Mouse (Mus musculus) natural killer cell, adult 2 months (primary cell): ENCODE measurements around the gene Tmem33.

Source experiments
- DNase-seq, 2 experiments: peaks; one replicate each; pipeline ENCODE4 v3.0.0; 2022; ENCODE audit warnings: low spot score in 2 of 2

Gene Tmem33

DNA sequence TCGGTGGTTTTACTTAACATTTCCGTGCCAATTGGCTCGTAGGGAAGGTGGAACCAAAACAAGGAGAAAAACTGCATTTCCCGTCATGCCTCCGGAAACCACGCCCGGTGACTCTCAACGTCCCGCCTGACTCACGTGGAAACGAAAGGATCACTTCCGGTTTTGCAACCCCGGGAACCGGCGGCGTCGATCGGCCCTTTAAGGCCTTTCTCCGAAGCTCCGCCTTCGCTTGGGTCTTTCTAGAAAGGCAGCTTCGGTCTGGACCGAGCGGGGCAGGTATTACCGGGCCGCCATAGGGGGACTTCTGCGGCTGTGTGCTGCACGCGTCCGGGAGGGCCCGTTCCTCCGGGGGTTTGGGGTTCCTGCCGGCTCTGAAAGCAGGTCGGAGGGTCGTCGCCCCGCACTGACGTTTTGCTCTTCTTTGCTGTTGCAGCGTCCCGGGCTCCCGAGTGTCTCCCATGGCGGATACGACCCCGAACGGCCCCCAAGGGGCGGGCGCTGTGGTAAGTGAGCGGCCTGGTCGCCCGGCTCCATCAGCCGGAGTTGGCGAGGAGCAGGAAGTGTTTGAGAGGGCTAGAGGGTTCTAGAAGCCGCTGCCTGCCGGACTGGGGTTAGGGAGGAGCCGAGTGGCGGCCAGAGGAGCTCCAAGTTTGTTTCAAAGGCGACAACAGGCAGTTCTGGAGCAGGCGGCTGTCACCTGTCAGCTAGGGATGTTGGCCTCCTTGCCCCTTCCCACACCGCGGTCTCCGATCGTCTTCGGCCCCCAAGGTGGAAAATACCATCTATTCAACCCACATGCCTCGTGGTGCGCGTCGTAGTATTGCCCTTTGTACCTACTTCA, at the start of gene Tmem33:
Tmem33 (plus strand) TSS at position 35 of the 841 bp plus-strand sequence.
- peak; percentile 84 to 89 for DNase-seq

DNA sequence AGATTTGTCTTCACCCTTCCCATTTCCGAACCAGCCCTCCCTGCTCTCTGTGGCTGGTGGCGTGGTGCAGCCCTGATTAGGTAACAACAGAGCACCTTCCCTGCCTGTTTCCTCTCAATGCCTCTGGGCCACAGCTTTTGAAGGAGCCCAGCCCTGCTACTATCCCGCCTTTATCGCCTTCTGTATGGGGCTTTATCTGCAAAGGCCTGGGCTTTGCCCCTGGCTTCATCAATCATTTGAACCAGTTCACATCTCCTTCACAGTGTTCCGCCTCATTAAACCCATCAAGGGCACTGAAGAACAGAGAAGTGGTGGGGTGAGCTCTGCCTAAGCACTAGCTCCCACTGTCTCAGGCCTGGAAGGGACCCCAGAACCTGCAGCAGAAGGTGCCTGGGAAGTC, 47.2 kb upstream of the Tmem33 start:
- DNase-seq: no peak

DNA sequence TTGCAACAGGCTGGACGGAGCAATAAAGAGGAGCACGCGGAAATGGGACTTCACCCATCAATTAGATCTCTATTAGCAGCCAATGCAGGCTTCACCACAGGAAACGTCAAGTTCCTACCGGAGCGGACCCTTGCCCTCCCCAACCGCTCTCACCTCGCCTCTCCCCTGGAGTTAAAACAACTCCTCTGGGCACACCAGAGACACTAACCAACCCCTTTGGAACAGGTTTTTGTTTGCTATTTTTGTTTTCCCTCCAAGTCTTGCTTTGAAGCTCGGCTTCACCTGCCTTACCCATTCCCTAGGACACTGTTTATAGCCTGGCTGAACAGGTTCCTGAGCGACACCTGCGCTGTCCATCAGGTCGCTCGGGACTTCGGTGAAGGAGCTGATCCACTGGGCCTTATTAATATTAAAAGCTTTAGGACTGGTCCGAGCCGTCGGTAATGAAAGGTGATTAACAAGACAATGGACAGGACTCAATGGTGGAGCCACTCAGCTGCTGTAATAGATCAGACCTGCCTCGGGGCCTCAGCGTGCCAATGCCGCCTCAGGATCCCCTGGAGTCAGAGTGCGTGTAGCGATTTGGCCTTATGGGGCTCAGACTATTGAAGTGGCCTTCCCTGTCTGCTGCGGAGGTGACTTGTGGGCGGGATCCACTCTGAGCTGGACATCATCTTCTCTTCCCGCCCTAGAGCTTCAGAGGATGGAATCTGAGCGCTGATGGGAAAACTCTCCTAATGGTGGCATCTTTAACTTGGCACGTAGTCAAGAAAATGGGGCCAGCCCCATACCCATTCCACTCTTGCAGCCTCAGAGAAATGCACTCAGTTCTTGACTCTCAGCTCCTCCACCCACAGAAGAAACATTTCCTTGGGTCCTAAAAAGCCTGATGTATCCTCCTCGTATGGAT, 45.0 kb upstream of the Tmem33 start:
- no peak for DNase-seq

DNA sequence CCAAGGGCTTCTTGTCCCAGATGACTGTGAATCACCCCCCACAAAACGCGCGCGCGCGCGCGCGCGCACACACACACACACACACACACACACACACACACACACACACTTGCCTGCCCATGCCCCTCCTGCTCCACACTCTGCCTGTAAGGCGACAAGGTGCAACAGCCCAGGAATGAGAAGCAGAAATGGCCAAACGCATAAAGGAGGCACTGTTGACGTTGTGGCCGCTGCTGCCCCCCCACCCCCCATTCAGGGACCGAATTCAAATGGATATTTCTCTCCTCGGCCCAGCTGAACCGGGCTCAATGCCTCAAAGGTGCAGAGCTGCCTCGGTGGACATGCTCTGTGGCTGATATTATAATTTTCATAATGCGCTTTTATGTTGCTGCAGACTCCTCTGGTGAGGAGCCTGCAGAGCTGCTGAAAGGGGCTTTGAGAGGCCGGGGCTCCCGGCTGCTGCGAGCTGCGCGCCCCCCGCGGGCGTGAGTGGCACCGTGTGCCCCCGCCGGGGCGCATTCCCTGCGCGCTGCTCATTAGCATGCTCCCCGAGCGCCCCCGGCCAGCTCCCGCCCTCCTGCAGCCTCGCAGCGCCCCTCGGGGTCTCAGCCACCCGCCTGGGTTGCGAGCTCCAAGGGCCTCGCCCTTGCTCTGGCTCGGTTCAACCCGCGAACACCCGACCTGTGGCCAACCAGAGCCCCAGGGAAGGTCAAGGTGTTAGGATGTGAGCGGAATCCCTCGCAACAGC, 44.2 kb upstream of the Tmem33 start:
- DNase-seq: no peak

DNA sequence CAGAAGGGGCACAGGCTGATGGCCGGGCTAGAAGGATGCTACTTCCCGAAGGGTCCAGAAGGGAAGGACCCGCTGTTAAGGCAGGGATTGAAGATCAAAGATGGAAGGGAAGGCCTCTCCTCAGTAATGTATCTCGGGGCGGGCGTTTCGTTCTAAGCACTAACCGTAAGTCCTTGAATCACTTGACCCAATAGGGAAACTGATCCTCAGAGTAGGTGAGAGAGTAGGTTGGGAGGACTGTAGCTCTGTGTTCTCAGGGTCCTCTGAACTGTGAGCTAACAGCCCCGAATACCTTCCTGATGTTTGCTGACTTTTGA, 43.6 kb upstream of the Tmem33 start:
- no peak for DNase-seq

DNA sequence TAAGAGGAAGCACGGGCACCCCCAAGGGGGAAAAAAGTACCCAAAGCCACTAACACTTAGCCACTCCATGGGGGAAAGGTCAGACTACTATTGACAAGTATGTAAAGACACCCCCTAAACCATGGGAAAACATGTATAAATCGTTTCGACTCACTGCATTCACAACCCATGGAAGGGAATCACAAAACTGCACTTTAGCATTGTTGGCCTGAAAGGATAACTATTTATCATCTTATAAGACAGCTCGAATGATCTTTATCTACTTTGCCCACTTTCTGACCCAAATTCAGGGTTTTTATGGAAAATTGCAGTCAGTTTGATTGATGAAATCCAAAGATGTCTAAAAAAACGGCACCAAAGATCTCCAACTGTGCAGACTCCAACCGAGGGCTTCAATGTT, 38.5 kb upstream of the Tmem33 start:
- DNase-seq: no peak

DNA sequence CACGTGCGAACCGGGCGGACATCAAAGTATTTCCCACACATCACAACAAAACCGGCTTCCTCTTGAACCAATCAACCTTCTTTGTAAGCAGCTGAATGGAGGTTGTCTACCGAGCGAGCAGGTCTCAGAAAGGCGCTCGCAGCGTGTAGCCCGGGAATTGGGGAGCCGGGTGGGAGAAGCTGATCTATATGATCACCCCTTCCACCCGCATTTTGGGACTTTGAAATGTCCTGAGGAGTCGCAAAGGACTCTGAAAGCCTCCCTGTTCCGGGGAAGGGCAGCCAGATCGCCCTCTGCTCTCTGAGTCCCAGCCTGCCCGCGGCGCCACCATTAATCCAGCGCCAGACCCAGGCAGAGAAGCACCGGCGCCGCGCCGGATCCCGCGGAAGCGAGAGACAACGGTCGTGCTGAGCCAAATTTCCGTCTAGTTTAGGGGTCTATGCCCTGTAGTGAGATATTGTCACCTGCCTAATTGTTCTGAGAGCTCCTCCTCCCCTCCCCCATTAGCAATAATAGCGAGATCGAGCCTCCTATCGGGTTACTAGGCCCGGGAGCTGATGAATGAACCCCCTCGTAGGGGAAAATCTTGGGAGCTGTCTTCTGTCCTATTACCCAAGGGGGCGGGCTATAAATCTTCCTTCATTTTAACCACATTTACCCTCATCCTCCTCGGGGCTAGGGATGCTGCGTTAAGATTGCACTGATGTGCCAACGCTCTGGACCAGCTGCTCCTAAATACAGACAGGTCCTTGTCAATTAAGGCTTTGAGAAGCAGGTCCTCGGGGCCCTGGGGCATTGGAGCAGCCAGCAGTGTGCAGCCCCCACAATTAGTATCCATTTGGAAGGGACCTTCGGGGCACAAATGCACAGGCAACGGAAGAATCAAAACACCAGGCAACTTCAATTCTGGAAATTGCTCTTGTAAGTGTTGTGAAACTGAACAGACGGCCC, 37.6 kb upstream of the Tmem33 start:
- DNase-seq: no peak

DNA sequence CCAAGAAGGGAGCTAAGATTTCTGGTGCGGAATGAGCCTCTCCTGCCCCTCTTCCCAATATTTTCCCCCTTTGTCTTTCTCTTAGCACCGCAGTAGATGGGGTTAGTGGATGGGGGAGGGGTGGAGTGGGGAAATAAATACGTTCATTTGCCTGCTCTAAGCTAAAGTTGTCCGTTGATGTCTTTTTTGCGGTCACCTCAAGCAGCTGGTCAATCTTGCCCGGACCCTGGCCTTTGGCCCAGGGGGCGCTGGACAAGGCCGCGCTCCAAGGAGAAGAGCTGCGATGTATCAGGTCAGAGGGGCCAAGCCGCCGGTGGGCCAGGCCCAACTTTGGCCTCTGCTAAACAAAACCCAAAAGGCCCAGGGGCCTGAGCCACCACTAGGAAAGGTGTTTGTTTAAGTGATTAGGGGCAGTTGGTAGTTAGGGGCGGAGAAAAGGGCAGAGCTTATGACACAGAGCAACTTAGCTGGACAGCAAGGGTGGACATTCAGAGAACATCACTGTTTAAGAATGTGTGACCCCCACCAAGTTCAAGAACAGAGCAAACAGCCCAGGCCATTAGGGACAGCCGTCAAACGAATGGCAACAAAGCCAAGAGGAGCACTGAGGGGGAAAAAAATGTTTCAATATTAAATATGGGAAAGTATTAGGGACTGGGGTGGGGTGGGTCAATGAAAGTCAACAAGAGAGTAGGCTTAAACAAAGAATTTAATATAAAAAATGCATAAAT, 36.8 kb upstream of the Tmem33 start:
- no peak for DNase-seq

DNA sequence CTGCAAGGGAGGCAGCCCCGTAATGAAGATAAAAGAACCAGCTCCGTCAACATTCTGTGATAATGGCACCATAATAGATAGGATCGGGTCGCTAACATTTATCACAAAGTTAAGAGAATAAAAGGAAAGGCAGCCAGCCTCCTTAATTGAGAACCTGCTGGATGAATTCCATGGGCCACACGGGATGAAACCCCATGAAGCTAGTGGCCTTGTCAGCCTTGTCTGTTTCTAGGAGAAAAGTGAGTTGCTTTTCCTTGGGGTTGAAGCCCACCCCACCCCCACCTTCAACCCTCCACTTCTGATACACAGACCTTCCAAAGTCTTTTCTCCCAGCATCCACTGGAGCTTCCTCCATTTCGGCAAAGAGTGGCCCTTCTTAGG, 36.3 kb upstream of the Tmem33 start:
- DNase-seq: no peak

DNA sequence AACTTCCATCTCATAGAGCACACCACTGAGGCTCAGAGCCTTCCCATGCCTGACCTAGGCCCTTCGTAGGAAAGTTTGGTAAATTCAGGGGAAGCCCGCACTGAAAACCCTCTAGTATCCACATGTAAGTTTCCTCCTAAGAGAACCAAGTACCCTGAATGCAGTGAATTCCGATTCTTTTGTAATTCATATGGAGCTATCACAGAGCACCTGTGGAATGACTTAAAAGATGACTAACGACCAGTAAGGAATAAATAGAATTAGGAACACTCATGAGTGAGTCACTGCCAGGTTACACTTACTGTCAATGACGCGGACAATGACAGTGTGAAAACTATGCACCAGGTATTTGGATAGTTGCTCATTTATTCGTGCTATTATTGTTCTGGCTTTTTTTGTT, 34.6 kb upstream of the Tmem33 start:
- no peak for DNase-seq

DNA sequence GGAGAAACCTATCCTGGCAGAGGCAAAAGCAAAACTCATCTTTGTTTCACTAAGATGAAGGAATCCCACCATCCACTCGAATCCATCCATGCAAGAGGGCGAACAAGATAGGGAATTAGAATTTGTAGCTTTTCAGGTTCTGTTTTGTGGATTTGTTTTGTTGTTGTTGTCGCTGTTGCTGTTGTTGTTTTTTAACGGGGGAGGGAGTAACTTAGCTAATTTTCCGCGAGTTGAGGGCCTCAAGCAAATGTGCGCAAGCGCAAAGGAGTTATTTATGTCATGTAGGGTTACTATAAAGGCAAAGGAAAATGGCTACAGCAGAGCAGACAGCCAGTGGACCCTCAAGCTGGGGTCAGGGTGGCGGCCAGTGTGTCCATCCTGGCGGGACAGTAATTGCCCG, 33.1 kb upstream of the Tmem33 start:
- no peak for DNase-seq

DNA sequence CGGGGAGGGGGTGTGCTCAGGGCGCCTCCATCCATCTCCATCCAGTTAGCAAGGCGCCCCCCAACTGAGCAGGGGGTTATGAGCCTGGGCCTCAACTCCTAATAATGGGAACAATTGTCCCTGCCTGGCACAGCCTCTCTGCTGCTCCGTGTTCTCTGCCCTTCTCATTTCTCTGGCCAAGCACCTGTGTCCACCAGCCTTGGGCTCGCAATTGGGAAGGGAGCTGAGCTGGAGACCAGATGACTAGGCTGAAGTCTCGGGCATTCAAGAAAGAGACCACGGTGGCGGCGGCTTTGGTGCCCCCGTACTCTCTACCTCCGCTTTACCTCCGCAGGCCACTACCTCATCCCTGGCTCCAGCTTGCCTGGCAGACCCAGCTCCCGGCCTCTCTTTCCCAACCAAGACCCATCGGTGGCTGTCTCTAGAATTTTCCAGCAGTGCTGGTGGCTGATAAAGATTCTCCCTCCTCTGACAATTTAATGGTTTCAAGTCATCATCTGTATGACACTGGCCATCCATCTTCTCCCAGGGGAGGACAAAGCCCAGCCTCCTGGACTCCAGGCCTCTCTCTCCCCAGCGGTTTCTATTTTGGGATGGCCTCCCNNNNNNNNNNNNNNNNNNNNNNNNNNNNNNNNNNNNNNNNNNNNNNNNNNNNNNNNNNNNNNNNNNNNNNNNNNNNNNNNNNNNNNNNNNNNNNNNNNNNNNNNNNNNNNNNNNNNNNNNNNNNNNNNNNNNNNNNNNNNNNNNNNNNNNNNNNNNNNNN, 32.5 kb upstream of the Tmem33 start:
- DNase-seq: no peak

DNA sequence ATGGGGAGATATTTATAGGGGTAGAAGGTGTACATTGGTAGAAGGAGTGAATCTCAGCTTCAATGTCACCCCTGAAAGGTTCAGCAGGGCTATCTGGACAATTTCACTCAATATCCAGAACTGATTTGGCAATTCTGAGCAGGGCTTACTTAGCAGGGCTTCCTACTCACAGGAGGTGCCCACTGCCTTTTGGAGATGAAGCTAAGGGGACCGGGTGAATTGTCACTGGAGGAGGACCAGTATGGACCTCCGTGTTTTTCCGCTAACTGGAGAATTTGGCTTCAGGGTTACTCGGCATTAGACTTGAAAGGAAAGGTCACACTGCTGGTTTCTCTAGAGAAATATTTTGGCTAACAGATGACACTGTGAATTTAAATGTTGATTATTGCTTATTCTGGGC, 25.7 kb upstream of the Tmem33 start:
- no peak for DNase-seq

DNA sequence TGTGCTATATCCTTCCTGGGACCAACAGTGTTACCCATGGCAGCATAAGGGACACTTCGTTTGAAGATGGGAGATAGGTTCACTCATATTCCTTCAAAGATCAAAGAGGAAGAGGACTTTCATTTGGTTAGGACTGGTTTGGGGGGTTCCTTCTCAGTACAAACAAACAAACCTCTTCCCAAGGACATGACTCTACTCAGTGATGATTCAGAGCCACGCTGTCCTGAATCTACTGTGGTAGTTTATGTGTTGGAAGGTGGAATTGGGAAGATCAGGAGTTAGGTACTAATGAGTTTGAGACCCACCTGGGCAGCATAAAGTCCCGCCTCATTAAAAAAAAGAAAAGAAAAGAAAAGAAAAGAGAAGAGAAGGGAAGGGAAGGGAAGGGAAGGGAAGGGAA, 24.9 kb upstream of the Tmem33 start:
- DNase-seq: no peak

DNA sequence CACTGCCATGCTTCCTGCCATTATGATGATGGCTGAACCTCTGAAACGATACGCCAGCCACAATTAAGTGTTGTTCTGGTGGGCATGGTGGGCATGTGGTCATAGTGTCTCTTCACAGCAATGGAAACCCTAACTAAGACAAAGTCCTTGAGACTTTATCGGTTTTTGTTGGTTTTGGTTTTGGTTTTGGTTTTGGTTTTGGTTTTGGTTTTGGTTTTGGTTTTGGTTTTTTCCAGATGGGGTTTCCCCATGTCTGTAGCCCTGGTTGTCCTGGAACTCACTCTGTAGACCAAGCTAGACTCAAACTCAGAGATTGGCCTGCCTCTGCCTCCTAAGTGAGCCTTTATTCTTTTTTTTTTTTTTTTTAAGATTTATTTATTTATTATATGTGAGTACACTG, 23.8 kb upstream of the Tmem33 start:
- no peak for DNase-seq

DNA sequence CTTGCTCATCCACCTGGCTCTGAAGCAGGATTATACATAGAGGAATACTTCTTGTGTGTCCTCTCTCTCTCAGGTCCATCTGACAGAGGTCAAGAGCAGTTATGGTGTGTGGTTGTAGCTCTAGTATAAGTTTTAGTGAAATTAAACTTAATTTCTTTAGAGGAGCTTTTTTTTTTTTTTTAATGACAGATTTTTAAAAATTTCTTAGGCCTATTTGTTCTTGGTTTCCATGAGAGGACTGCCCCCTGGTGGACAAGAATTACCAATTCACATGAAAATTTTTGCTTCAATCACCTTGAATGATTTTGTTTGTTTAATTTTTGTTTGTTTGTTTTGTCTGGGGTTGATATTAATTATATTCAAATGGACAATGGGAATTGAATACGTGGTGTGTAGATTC, 22.1 kb upstream of the Tmem33 start:
- no peak for DNase-seq

DNA sequence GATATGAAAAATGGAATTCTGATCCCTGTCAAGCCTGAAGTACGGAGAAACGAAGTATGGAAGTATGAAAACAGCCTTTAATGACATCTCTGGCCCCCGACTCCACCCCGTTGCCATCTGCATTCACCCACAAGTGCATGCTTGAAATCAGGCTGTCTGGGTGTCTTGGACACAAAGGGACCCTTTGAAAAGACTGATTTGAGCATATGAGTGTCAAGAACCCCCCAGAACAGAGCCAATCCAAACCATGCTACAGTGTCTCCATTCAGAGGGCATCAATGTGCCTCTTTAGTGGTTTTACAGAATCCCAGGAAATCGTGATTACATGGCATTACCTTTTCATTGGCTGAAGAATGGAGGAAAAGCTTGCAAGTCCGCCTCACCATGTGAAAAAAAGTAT, 18.7 kb upstream of the Tmem33 start:
- DNase-seq: no peak

DNA sequence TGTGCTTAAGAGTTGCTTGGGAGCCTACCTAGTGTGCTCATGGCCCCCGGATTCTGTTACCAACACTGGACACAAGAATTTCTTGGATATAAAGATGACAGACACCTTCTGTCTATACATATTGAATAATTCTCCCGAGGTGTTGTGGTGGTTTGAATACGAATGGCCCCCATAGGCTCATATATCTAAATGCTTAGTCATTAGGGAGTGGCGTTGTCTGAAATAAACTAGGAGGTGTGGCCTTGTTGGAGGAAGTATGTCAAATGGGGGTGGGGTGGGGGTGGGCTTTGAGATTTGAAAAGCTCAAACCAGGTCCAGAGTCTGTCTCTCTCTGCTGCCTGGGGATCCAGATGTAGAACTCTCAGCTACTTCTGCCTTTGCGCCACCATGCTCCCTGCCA, 17.1 kb upstream of the Tmem33 start:
- DNase-seq: no peak

DNA sequence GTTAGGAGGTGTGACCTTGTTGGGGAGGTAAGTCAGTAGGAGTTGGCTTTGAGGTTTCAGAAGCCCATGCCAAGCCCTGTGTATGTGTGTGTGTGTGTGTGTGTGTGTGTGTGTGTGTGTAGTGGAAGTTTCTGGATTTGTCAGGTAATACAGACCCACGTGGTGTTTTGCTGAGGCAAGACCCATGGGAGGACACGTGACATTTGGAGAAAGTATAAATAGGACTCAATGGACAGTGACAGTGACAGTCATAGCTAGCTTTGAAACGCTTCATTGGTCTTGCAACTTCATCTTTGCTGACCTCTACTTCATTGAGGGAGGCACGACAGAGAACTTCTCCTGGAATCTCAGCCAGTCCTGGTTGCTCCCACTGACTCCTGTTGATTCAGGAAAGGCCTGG, 8.1 kb upstream of the Tmem33 start:
- DNase-seq: no peak

DNA sequence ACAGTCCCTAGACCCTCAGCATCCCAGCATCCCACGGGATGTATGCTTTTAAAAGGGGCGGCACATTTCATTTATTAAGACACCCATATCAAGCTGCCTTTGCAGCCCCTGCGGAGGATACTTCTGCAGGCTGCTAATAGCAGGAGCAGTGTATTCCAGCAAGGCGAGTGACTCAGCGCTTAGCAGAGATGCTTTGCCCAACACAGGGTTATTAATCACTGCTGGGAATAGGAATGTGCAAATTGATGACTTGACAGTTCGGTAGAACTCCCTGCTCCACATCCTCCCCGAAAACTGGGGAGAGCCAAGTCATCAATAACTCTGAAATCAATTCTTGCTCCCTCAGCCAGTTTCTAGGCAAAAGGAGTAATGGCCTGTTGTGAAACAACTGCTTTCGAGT, 4.7 kb upstream of the Tmem33 start:
- no peak for DNase-seq
